Mouse (Mus musculus) limb, embryonic 15.5 days (tissue): ENCODE measurements around the gene H3f3b. TPM values are rescaled to one million over a fixed set of nuclear protein-coding genes. Genes with fewer than 3 reads are reported as not detected.

ENCODE experiments used
- ATAC-seq: fragments of 200-750 bp; cut with Nextera tagmentation; 2 replicates; pipeline ENCODE4 v1.8.0; 2017; ENCODE audit warnings: low read depth, moderate TSS enrichment; ENCODE audit not compliant: insufficient number of reproducible peaks, low FRiP score, low TSS enrichment
- H3K27ac ChIP-seq: fragments of 300-500 bp; sonication (generic); 2 replicates; pipeline ENCODE4 v1.5.1; 2015; ENCODE audit warnings: moderate library complexity, mild to moderate bottlenecking, inconsistent platforms
- H3K27me3 ChIP-seq: fragments of 300-500 bp; sonication (generic); 2 replicates; pipeline ENCODE4 v1.6.1; 2015; ENCODE audit warnings: inconsistent platforms
- H3K36me3 ChIP-seq: fragments of 300-500 bp; sonication (generic); 2 replicates; pipeline ENCODE4 v1.6.1; 2015; ENCODE audit warnings: inconsistent platforms
- H3K4me1 ChIP-seq: fragments of 300-500 bp; sonication (generic); 2 replicates; pipeline ENCODE4 v1.6.1; 2015; ENCODE audit warnings: inconsistent platforms
- H3K4me2 ChIP-seq: fragments of 300-500 bp; sonication (generic); 2 replicates; pipeline ENCODE4 v1.6.1; 2015; ENCODE audit warnings: mild to moderate bottlenecking, inconsistent platforms
- H3K4me3 ChIP-seq: fragments of 300-500 bp; sonication (generic); 2 replicates; pipeline ENCODE4 v1.5.1; 2015; ENCODE audit warnings: mild to moderate bottlenecking, inconsistent platforms
- H3K9ac ChIP-seq: fragments of 300-500 bp; sonication (generic); 2 replicates; pipeline ENCODE4 v1.6.1; 2015; ENCODE audit warnings: inconsistent platforms
- H3K9me3 ChIP-seq: fragments of 300-500 bp; sonication (generic); 2 replicates; pipeline ENCODE4 v1.6.1; 2016; ENCODE audit warnings: inconsistent platforms
- WGBS: fragments of 180-500 bp; shearing (Covaris S2); methylation state at CpG from one replicate; pipeline ENCODE4 v1.1.7; 2015; 5-methylcytosine and 5-hydroxymethylcytosine counted together
- polyA plus RNA-seq: library from polyadenylated mRNA; unstranded; fragments of >200 nt; fragmentation: Nextera tagmentation; extraction: Ambion mirVana; gene quantifications from 2 replicates; pipeline ENCODE4 v1.2.1, GENCODE M21; 2015

The H3f3b gene
- polyA plus RNA-seq, 1 experiment from 2014 or later = 1,740 TPM

DNA sequence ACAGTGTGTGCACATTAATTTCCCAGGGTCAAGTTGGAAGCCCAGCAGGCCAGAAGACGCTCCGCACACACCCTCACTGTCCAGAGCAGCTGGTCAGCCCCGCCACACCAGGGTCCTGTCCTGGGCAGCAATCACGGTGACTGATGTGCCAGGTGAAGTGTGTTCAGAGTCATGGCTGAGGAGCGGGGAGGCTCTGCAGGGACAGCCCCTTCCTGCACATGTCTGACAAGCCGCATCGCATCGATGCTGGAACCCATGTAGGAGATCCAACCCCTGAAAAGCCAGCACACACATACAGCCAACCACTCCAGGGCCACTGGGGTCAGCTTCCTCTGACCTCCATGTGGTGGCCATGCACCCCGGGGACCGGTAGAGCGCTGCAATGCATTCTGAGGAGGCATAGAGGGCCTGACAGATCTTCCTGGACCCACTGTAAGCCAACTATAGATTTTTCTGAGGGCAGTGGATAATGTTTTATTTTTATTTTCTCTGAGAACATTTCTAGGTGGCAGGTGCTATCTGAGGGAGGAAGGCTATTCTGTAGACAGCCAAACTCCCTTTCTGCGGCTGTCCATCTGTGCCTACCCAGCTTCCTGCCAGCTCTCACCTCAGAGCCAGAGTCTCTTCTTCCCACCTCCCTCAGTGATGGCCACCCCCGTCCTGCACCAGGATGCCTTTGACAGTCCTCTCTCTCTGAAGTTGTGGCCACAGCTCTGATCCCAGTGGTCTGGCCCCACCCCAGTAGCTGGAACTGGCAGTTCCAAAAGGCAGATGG, 34.1 kb upstream of the H3f3b start:
- H3K4me2 ChIP-seq = no peak overlapping the region
- peaks cover 13% of the 10 kb centered on the region; the same call in 1 of the 2 replicates for H3K4me1 ChIP-seq
- H3K4me3 ChIP-seq = no peak overlapping the region
- H3K9ac ChIP-seq = no peak overlapping the region
- H3K36me3 ChIP-seq = peaks cover 57% of the 10 kb centered on the region
- 86% methylated on average over 13 of the region's 13 CpGs for WGBS
- no peaks in the 10 kb centered on the region for H3K9me3 ChIP-seq
- no peak for ATAC-seq
- no peaks in the 10 kb centered on the region for H3K27me3 ChIP-seq
- no peak overlapping the region for H3K27ac ChIP-seq

- ATAC-seq = no peak
- peaks cover 13% of the 10 kb centered on the region; the same call in 1 of the 2 replicates for H3K4me1 ChIP-seq
- H3K9ac ChIP-seq = no peak overlapping the region
- H3K27me3 ChIP-seq = no peaks in the 10 kb centered on the region
- H3K36me3 ChIP-seq = peaks cover 70% of the 10 kb centered on the region
- 0 out of 2 replicates have a peak overlapping the region, but pooled peaks have one; percentile 43 for H3K27ac ChIP-seq
- no peak overlapping the region for H3K4me3 ChIP-seq
- WGBS = 78% methylated on average over 9 of the region's 9 CpGs
- H3K9me3 ChIP-seq = no peaks in the 10 kb centered on the region
- no peak overlapping the region for H3K4me2 ChIP-seq
Observed at GRCm38 (mm10) chr11:116060596-116060995, 32.8 kb upstream of the H3f3b start.

DNA sequence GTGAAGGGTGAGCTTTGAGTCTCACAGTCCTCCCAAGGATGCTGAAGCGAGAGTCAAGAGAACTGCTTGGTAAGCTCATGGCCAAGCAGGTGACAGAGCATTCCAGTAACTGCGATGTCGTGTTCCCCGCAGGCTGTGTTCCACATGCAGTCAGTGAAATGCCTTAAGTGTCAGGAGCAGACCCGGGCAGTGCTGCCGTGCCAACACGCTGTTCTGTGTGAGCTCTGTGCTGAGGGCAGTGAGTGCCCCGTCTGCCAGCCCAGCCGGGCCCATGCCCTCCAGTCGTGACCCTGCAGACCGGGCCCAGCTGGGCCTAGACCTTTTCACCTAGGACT, 31.9 kb upstream of the H3f3b start:
- H3K27ac ChIP-seq = no peak overlapping the region
- ATAC-seq = no peak
- H3K4me2 ChIP-seq = no peak overlapping the region
- peaks cover 79% of the 10 kb centered on the region for H3K36me3 ChIP-seq
- peaks cover 13% of the 10 kb centered on the region; the same call in 1 of the 2 replicates for H3K4me1 ChIP-seq
- H3K27me3 ChIP-seq = no peaks in the 10 kb centered on the region
- H3K9me3 ChIP-seq = no peaks in the 10 kb centered on the region
- H3K9ac ChIP-seq = no peak overlapping the region
- 93% methylated on average over 11 of the region's 11 CpGs for WGBS
- no peak overlapping the region for H3K4me3 ChIP-seq

- Histone ChIP-seq H3K4me2 (no peak overlapping the region), H3K4me3 (no peak overlapping the region), H3K36me3 (peaks cover 85% of the 10 kb centered on the region), H3K9ac (no peak overlapping the region), H3K27me3 (no peaks in the 10 kb centered on the region), H3K27ac (no peak overlapping the region), H3K9me3 (no peaks in the 10 kb centered on the region), H3K4me1 (peaks cover 13% of the 10 kb centered on the region; the same call in 1 of the 2 replicates)
- ATAC-seq = 0 out of 2 replicates have a peak, but pooled peaks have one; percentile 15
- 87% methylated on average over 17 of the region's 17 CpGs for WGBS
Observed at GRCm38 (mm10) chr11:116058868-116059690, 31.3 kb upstream of the H3f3b start.

GRCm38 (mm10) chr11:116058022-116058614, 30.4 kb upstream of the H3f3b start:
- no peaks in the 10 kb centered on the region for H3K9me3 ChIP-seq
- WGBS = 59% methylated on average over 12 of the region's 12 CpGs
- H3K36me3 ChIP-seq = peaks cover 94% of the 10 kb centered on the region
- no peak overlapping the region for H3K9ac ChIP-seq
- H3K27ac ChIP-seq = no peak overlapping the region
- no peaks in the 10 kb centered on the region for H3K27me3 ChIP-seq
- no peak overlapping the region for H3K4me3 ChIP-seq
- H3K4me1 ChIP-seq = peaks cover 10% of the 10 kb centered on the region; the same call in 1 of the 2 replicates
- no peak for ATAC-seq
- H3K4me2 ChIP-seq = no peak overlapping the region

GRCm38 (mm10) chr11:116057237-116057881, 29.6 kb upstream of the H3f3b start:
- Histone ChIP-seq H3K4me2 (no peak overlapping the region), H3K27ac (no peak overlapping the region), H3K27me3 (no peaks in the 10 kb centered on the region), H3K4me1 (peaks cover 10% of the 10 kb centered on the region; the same call in 1 of the 2 replicates), H3K9ac (no peak overlapping the region), H3K9me3 (no peaks in the 10 kb centered on the region), H3K36me3 (peaks cover 100% of the 10 kb centered on the region), H3K4me3 (no peak overlapping the region)
- ATAC-seq = no peak
- WGBS = 87% methylated on average over 4 of the region's 4 CpGs

DNA sequence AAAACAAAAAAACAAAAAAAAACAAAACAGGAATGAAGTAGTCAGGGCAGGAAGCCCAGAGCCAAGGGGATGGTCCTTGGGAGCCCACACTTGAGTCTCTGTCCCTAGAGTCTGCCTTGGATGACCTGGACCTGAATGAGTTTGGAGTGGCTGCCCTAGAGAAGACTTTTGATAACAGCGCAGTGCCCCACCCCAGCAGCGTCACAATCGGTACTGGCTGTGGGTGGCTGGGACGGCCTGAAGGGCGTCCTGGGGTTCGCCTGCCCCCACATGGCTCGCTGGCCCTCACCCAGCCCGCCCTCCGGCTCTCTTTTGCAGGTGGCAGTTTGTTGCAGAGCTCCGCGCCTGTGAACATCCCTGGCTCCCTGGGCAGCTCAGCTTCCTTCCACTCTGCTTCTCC, 28.1 kb upstream of the H3f3b start:
- Histone ChIP-seq H3K4me2 (no peak overlapping the region), H3K9me3 (no peaks in the 10 kb centered on the region), H3K9ac (no peak overlapping the region), H3K27me3 (no peaks in the 10 kb centered on the region), H3K4me1 (peaks cover 6% of the 10 kb centered on the region; the same call in 1 of the 2 replicates), H3K36me3 (peaks cover 100% of the 10 kb centered on the region), H3K4me3 (no peak overlapping the region), H3K27ac (no peak overlapping the region)
- WGBS = 95% methylated on average over 11 of the region's 11 CpGs
- ATAC-seq = no peak

DNA sequence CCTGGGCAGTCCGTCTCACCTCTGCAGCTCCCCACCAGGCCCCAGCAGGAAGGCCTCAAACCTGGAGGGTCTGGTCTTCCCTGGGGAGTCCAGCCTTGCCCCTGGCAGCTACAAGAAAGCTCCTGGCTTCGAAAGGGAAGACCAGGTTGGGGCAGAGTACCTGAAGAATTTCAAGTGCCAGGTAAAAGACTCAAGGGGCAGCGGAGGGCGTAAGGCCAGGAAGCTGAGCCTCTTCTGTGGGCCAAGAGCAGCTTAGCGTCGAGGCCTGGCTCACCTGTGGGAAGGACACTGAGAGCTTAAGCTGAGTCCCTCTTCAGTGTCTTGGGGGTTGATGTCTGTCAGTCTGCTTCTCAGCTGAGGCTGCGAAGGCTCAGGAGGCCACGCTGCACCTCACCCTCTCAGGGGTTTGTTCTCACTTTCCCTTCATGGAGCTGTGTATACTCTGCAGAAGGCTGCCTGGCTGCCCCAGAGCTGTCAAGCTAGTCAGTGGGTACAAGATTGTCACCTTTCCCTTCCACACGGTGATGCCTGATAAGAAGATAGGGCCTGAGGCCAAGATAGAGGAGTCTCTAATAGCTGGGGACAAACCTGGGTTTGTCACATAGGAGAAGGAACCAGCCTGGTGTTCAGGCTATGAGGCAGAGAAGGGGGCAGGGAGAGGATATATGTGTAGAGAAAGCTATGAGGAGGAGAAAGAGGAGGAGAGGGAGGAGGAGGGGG, 25.9 kb upstream of the H3f3b start:
- peaks cover 100% of the 10 kb centered on the region for H3K36me3 ChIP-seq
- WGBS = 94% methylated on average over 9 of the region's 9 CpGs
- no peak overlapping the region for H3K4me3 ChIP-seq
- H3K4me1 ChIP-seq = peaks cover 6% of the 10 kb centered on the region; the same call in 1 of the 2 replicates
- no peak overlapping the region for H3K27ac ChIP-seq
- ATAC-seq = no peak
- no peak overlapping the region for H3K9ac ChIP-seq
- H3K4me2 ChIP-seq = no peak overlapping the region
- no peaks in the 10 kb centered on the region for H3K9me3 ChIP-seq
- H3K27me3 ChIP-seq = no peaks in the 10 kb centered on the region

- no peak overlapping the region for H3K9ac ChIP-seq
Observed at GRCm38 (mm10) chr11:116050196-116050595, 22.4 kb upstream of the H3f3b start.

DNA sequence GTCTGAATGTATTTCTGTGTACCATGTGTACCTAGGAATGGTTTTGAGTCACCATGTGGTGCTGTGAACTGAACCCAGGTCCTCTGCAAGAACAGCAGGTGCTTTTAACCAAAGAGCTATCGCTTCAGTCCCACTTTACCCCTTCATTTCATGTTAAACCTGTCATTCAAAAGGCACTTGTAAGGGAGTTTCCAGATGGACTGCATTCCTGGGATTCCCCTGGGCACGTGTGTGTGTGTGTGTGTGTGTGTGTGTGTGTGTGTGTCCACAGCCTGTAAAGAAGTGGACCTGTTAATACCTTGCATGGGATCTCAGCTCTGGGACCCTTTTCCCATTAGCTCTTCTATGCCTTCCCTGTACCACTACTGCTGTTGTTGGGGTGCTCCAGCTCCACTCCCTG, 21.8 kb upstream of the H3f3b start:
- H3K27me3 ChIP-seq = no peaks in the 10 kb centered on the region
- H3K4me1 ChIP-seq = no peaks in the 10 kb centered on the region
- 71% methylated on average over 2 of the region's 2 CpGs for WGBS
- H3K9me3 ChIP-seq = no peaks in the 10 kb centered on the region
- H3K9ac ChIP-seq = no peak overlapping the region
- peaks cover 92% of the 10 kb centered on the region for H3K36me3 ChIP-seq
- no peak overlapping the region for H3K4me2 ChIP-seq
- H3K4me3 ChIP-seq = no peak overlapping the region
- no peak for ATAC-seq
- H3K27ac ChIP-seq = no peak overlapping the region

More at GRCm38 (mm10) chr11:116050196-116050595, 22.4 kb upstream of the H3f3b start:
- Histone ChIP-seq H3K36me3 (peaks cover 92% of the 10 kb centered on the region), H3K4me1 (no peaks in the 10 kb centered on the region), H3K27me3 (no peaks in the 10 kb centered on the region), H3K4me3 (no peak overlapping the region), H3K27ac (no peak overlapping the region), H3K9me3 (no peaks in the 10 kb centered on the region), H3K4me2 (no peak overlapping the region)
- no peak for ATAC-seq
- WGBS = 85% methylated on average over 4 of the region's 4 CpGs

DNA sequence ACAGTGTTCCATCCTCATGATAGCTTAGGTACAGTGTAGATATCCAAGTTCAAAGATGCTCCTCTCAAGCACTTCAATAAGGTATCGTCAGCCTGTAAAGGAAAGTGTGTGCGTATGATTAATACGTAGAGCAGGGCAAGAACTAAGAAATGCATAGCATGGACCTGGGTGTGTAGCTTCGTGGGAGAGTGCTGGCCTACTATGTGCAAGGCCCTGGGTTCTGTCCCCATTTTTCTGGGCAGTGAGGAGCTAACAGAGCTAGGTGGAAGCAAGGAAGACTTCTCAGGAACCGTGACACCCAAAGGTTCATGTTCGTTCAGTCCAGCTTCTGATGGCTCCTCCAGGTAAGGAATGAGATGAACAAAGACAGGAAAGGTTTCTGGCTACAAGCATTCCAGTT, 17.4 kb upstream of the H3f3b start:
- Histone ChIP-seq H3K27me3 (no peaks in the 10 kb centered on the region), H3K36me3 (peaks cover 76% of the 10 kb centered on the region), H3K27ac (no peak overlapping the region), H3K4me3 (no peak overlapping the region), H3K4me1 (no peaks in the 10 kb centered on the region), H3K9ac (no peak overlapping the region), H3K4me2 (no peak overlapping the region), H3K9me3 (no peaks in the 10 kb centered on the region)
- ATAC-seq = no peak
- 95% methylated on average over 6 of the region's 6 CpGs for WGBS
